Mouse (Mus musculus) megakaryocyte-erythroid progenitor cell, adult 5-6 weeks (primary cell): ENCODE measurements at regions not wholly inside any gene's neighbourhood (a gene's known extent, or its start where the extent isn't known, plus 50 kb on each side); places are given as distances from the start of the nearest gene placed in this dataset.

Source experiments
- ATAC-seq: replicated peaks from 2 replicates; pipeline ENCODE4 v1.8.0; 2016; ENCODE audit warnings: mild to moderate bottlenecking, inconsistent platforms; ENCODE audit not compliant: severe bottlenecking, poor library complexity, low FRiP score, low TSS enrichment

GRCm38 (mm10) chr16:76532928-76533217 lies 159.2 kb upstream of the Nrip1 start:
- ATAC-seq = peak; percentile 25

- peak; percentile 75 for ATAC-seq
Measured at GRCm38 (mm10) chr16:76532142-76532927, 158.7 kb upstream of the Nrip1 start.

GRCm38 (mm10) chr16:76530886-76531285 lies 157.3 kb upstream of the Nrip1 start:
- no peak for ATAC-seq

- no peak for ATAC-seq
Measured at GRCm38 (mm10) chr16:76529613-76530012, 156.0 kb upstream of the Nrip1 start.

- no peak for ATAC-seq
Measured at GRCm38 (mm10) chr16:76527106-76527949, 153.7 kb upstream of the Nrip1 start.

GRCm38 (mm10) chr16:76525563-76525962 lies 151.9 kb upstream of the Nrip1 start:
- no peak for ATAC-seq

GRCm38 (mm10) chr16:76524921-76525320 lies 151.3 kb upstream of the Nrip1 start:
- no peak for ATAC-seq

- ATAC-seq = no peak
Measured at GRCm38 (mm10) chr16:76521142-76521541, 147.5 kb upstream of the Nrip1 start.

GRCm38 (mm10) chr16:76520643-76520993 lies 147.0 kb upstream of the Nrip1 start:
- no peak for ATAC-seq

- peak; percentile 47; the same call in 1 of the 2 replicates for ATAC-seq
Measured at GRCm38 (mm10) chr16:76519911-76520642, 146.4 kb upstream of the Nrip1 start.

GRCm38 (mm10) chr16:76510861-76511260 lies 137.2 kb upstream of the Nrip1 start:
- no peak for ATAC-seq

GRCm38 (mm10) chr16:76509109-76509650 lies 135.6 kb upstream of the Nrip1 start:
- no peak for ATAC-seq

GRCm38 (mm10) chr16:76507191-76507746 lies 133.6 kb upstream of the Nrip1 start:
- ATAC-seq = no peak

- no peak for ATAC-seq
Measured at GRCm38 (mm10) chr16:76506240-76506639, 132.6 kb upstream of the Nrip1 start.

GRCm38 (mm10) chr16:76499686-76500400 lies 126.2 kb upstream of the Nrip1 start:
- no peak for ATAC-seq

- ATAC-seq = no peak
Measured at GRCm38 (mm10) chr16:76498233-76498632, 124.6 kb upstream of the Nrip1 start.

- ATAC-seq = no peak
Measured at GRCm38 (mm10) chr16:76497041-76497808, 123.6 kb upstream of the Nrip1 start.

GRCm38 (mm10) chr16:76483419-76483818 lies 109.8 kb upstream of the Nrip1 start:
- no peak for ATAC-seq
